Mouse (Mus musculus) erythroblast, adult 5-6 weeks (primary cell): ENCODE measurements around the gene Psg23. TPM values are rescaled to one million over a fixed set of nuclear protein-coding genes. Genes with fewer than 3 reads are reported as not detected.
"Not testable (repeated sequence)": the region's sequence is repeated elsewhere in the genome, so short reads cannot be mapped to it uniquely, and the experiment has no call there.

ENCODE experiments used
- ATAC-seq: replicated peaks from 2 replicates; pipeline ENCODE4 v1.8.0; 2016; ENCODE audit warnings: moderate number of reproducible peaks, mild to moderate bottlenecking, moderate TSS enrichment, inconsistent platforms; ENCODE audit not compliant: poor library complexity, low FRiP score, severe bottlenecking
- total RNA-seq, 2 experiments: library from RNA; stranded (forward) in 1 of 2; stranded (reverse) in 1 of 2; fragments of 150-400 nt in 1 of 2; fragments of 200-764, 138-1000 nt in 1 of 2; gene quantifications; 2 replicates each; pipeline versions ENCODE4 v1.2.3 to v1.2.4; 2015 to 2017; ENCODE audit warnings: low replicate concordance in 2 of 2

Psg23 gene
- total RNA-seq (2015; ENCODE audit: low replicate concordance) (not detected in 2 replicates), total RNA-seq (2017; ENCODE audit: low replicate concordance) (not detected in 2 replicates)

GRCm38 (mm10) chr7:18616401-18616800 is at the start of gene Psg23:
Gene Psg23 (minus strand): TSS chr7:18616501.
- ATAC-seq: not testable (repeated sequence)

GRCm38 (mm10) chr7:18656625-18657024 is 40.3 kb upstream of the Psg23 start, which contains the start of gene Psg21:
Gene Psg21 (minus strand): TSS chr7:18656725.
- not testable (repeated sequence) for ATAC-seq

GRCm38 (mm10) chr7:18626921-18627320 is 10.6 kb upstream of the Psg23 start:
- ATAC-seq: not testable (repeated sequence)

GRCm38 (mm10) chr7:18567205-18567604 is 49.1 kb downstream of the Psg23 start, which contains the start of gene Psg27:
Gene Psg27 (minus strand): TSS chr7:18567305.
- ATAC-seq: no peak

- ATAC-seq: no peak
Measured at GRCm38 (mm10) chr7:18559850-18560249, 56.5 kb downstream of the Psg23 start.

Other genes starting within 250 kb of the Psg23 start
- gene Psg28, start 184.5 kb downstream of the Psg23 start, total RNA-seq (2015; ENCODE audit: low replicate concordance): not detected in 2 replicates
- 0.85 TPM in 1 of 2 replicates, not detected in the other for gene Psg28, start 184.5 kb downstream of the Psg23 start, total RNA-seq (2017; ENCODE audit: low replicate concordance)
- not detected in 2 replicates for gene Psg26, start 132.3 kb downstream of the Psg23 start, total RNA-seq (2015; ENCODE audit: low replicate concordance)
- gene Psg26, start 132.3 kb downstream of the Psg23 start, total RNA-seq (2017; ENCODE audit: low replicate concordance): 0.17 TPM in 1 of 2 replicates, not detected in the other
- gene Psg25, start 84.2 kb downstream of the Psg23 start, total RNA-seq (2015; ENCODE audit: low replicate concordance): not detected in 2 replicates
- 0.14 TPM in 1 of 2 replicates, not detected in the other for gene Psg25, start 84.2 kb downstream of the Psg23 start, total RNA-seq (2017; ENCODE audit: low replicate concordance)
- not detected in 2 replicates for gene Psg27, start 49.2 kb downstream of the Psg23 start, total RNA-seq (2015; ENCODE audit: low replicate concordance)
- gene Psg27, start 49.2 kb downstream of the Psg23 start, total RNA-seq (2017; ENCODE audit: low replicate concordance): not detected in 2 replicates
- gene Psg21, start 40.2 kb upstream of the Psg23 start, total RNA-seq (2015; ENCODE audit: low replicate concordance): not detected in 2 replicates
- gene Psg21, start 40.2 kb upstream of the Psg23 start, total RNA-seq (2017; ENCODE audit: low replicate concordance): not detected in 2 replicates
- not detected in 2 replicates for gene Psg20, start 69.7 kb upstream of the Psg23 start, total RNA-seq (2015; ENCODE audit: low replicate concordance)
- gene Psg20, start 69.7 kb upstream of the Psg23 start, total RNA-seq (2017; ENCODE audit: low replicate concordance): not detected in 2 replicates
- not detected in 2 replicates for gene Psg22, start 101.6 kb upstream of the Psg23 start, total RNA-seq (2015; ENCODE audit: low replicate concordance)
- not detected in 2 replicates for gene Psg22, start 101.6 kb upstream of the Psg23 start, total RNA-seq (2017; ENCODE audit: low replicate concordance)
- 0.84 TPM in 1 of 2 replicates, not detected in the other for gene Psg19, start 182.0 kb upstream of the Psg23 start, total RNA-seq (2015; ENCODE audit: low replicate concordance)
- not detected in 2 replicates for gene Psg19, start 182.0 kb upstream of the Psg23 start, total RNA-seq (2017; ENCODE audit: low replicate concordance)
- not detected in 2 replicates for gene Psg17, start 205.1 kb upstream of the Psg23 start, total RNA-seq (2015; ENCODE audit: low replicate concordance)
- gene Psg17, start 205.1 kb upstream of the Psg23 start, total RNA-seq (2017; ENCODE audit: low replicate concordance): not detected in 2 replicates
- not detected in 2 replicates for gene Mill2, start 223.5 kb upstream of the Psg23 start, total RNA-seq (2015; ENCODE audit: low replicate concordance)
- 0.42 TPM in 1 of 2 replicates, not detected in the other for gene Mill2, start 223.5 kb upstream of the Psg23 start, total RNA-seq (2017; ENCODE audit: low replicate concordance)